Mouse (Mus musculus): ENCODE results near the gene Jade3.

DNA sequence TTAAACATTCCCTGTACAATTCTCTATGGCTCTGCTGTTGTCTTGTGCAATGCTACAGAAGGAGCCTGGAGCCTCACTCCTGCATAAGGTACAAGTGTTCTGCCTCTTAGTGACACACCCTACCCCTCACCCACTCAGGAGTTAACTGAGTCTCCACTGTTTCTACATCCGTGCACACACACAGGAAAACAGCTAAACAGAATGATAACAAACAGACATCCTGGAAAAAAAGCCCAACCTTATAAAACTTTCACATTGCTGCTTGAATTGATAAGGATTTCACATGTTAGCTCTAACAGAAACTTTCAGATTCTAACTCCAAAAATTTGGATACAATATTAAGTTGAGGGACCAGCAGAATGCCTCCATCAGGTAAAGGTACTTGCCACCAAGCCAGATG is 107.1 kb downstream of the Jade3 start:
- TF ChIP-seq CTCF (conservative IDR thresholded peaks at IDR 0.05 in 1 of 2, IDR thresholded peaks at IDR 0.05 in 1 of 2; ENCODE audit: low read depth in 2 of 2, low read length in 2 of 2) (no peak), MAX (IDR thresholded peaks at IDR 0.05; ENCODE audit: low read length) (no peak), TCF12 (IDR thresholded peaks at IDR 0.05; ENCODE audit: low read depth, low read length) (no peak)

Measured in CH12.LX (cell line).